Mouse (Mus musculus) lung, embryonic 14.5 days (tissue): Measurements from ENCODE around the gene Prdm8. TPM values are rescaled to one million over a fixed set of nuclear protein-coding genes. Genes with fewer than 3 reads are reported as not detected.

Experiments
- ATAC-seq: fragments of 200-750 bp; cut with Nextera tagmentation; 2 replicates; pipeline ENCODE4 v1.8.0; 2017; ENCODE audit warnings: mild to moderate bottlenecking, moderate TSS enrichment, moderate library complexity; ENCODE audit not compliant: insufficient read depth
- DNase-seq: peaks from one replicate; pipeline ENCODE4 v3.0.0-alpha.2; 2015
- H3K27ac ChIP-seq: fragments of 300-500 bp; sonication (generic); 2 replicates; pipeline ENCODE4 v1.5.1; 2014; ENCODE audit warnings: low read depth, mild to moderate bottlenecking, moderate library complexity
- H3K27me3 ChIP-seq: fragments of 300-500 bp; sonication (generic); 2 replicates; pipeline ENCODE4 v1.6.1; 2014; ENCODE audit warnings: low read length, control low read depth; ENCODE audit not compliant: insufficient read depth
- H3K36me3 ChIP-seq: fragments of 300-500 bp; sonication (generic); 2 replicates; pipeline ENCODE4 v1.6.1; 2014; ENCODE audit warnings: control low read depth; ENCODE audit not compliant: insufficient read depth
- H3K4me1 ChIP-seq: fragments of 300-500 bp; sonication (generic); 2 replicates; pipeline ENCODE4 v1.6.1; 2014; ENCODE audit warnings: antibody characterized with exemption, control low read depth; ENCODE audit not compliant: insufficient read depth
- H3K4me2 ChIP-seq: fragments of 300-500 bp; sonication (generic); 2 replicates; pipeline ENCODE4 v1.6.1; 2014; ENCODE audit warnings: mild to moderate bottlenecking
- H3K4me3 ChIP-seq: fragments of 300-500 bp; sonication (generic); 2 replicates; pipeline ENCODE4 v1.5.1; 2014; ENCODE audit warnings: low read depth, low read length
- H3K9ac ChIP-seq: fragments of 300-500 bp; sonication (generic); 2 replicates; pipeline ENCODE4 v1.6.1; 2014
- H3K9me3 ChIP-seq: fragments of 300-500 bp; sonication (generic); 2 replicates; pipeline ENCODE4 v1.6.1; 2016; ENCODE audit warnings: low read depth, low read length, control low read depth
- CTCF ChIP-seq: IDR thresholded peaks from 2 replicates; pipeline ENCODE4 v1.5.1; 2016; ENCODE audit warnings: antibody characterized with exemption, low read depth
- WGBS: fragments of 180-500 bp; shearing (Covaris S2); extraction: QIAGEN DNeasy Blood & Tissue Kit; methylation state at CpG from one replicate; pipeline ENCODE4 v1.1.7; 2014; 5-methylcytosine and 5-hydroxymethylcytosine counted together
- polyA plus RNA-seq: library from polyadenylated mRNA; unstranded; fragments of >200 nt; fragmentation: Nextera tagmentation; extraction: Ambion mirVana; gene quantifications from 2 replicates; pipeline ENCODE4 v1.2.1, GENCODE M21; 2014

The Prdm8 gene
- polyA plus RNA-seq, 1 experiment from 2014 or later, result 1.1 TPM

DNA sequence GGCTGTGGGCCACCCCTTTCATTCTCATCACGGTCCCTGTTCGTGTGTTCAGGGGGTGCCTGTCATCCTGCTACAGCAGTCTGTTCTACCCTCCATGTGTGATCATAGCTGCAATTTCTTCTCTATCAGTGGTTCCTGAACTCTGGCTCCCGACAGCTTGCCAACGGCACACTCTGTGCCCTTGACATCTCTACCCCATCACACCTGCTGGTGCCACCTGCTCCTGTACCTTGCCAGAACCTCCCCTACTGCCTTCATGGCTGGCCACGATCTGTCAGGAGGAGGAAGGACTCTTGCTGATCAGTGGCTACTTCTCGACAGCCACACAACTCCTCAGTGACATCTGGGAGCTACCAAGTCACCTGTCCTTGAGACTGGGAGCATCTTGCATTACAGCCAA is 62.5 kb downstream of the Prdm8 start:
- Histone ChIP-seq H3K27ac (no peak overlapping the region), H3K4me2 (no peak overlapping the region), H3K9ac (no peak overlapping the region), H3K9me3 (no peaks in the 10 kb centered on the region), H3K36me3 (no peaks in the 10 kb centered on the region), H3K4me3 (no peak overlapping the region), H3K27me3 (no peaks in the 10 kb centered on the region), H3K4me1 (no peaks in the 10 kb centered on the region)
- no peak for DNase-seq
- no peak for TF ChIP-seq CTCF
- 68% methylated on average over 6 of the region's 6 CpGs for WGBS
- no peak for ATAC-seq

DNA sequence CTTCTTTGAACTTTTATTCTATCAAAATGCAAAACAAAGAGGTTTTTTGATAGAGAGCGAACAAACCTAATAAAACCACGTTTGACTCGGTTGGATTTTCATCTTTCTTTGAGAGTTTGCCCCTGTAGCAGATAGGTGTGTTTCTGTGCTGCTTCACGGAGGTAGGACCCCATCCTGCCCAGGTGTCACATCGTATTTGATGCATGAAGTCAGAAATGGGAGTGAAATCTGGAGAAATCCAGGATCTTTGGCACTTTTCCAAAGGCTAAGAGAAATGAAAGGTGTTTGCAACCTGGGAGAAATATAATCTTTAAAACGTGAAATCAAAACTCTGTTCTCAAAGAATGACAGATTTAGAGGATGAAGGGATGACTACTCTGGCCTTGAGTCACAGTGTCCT is 71.5 kb downstream of the Prdm8 start:
- TF ChIP-seq CTCF, result no peak
- Histone ChIP-seq H3K4me2 (no peak overlapping the region), H3K9ac (no peak overlapping the region), H3K36me3 (no peaks in the 10 kb centered on the region), H3K4me3 (no peak overlapping the region), H3K27me3 (no peaks in the 10 kb centered on the region), H3K27ac (no peak overlapping the region), H3K9me3 (no peaks in the 10 kb centered on the region), H3K4me1 (no peaks in the 10 kb centered on the region)
- ATAC-seq (no peak), DNase-seq (no peak)
- WGBS, result 78% methylated on average over 6 of the region's 6 CpGs

Other genes starting within 250 kb of the Prdm8 start
- gene Antxr2, start 136.2 kb upstream of the Prdm8 start, polyA plus RNA-seq, result 35.1 and 36.5 TPM in 2 replicates
- 0.74 and 0.88 TPM in 2 replicates for gene Fgf5, start 87.0 kb downstream of the Prdm8 start, polyA plus RNA-seq
- 1.2 and 2.1 TPM in 2 replicates for gene Cfap299, start 162.1 kb downstream of the Prdm8 start, polyA plus RNA-seq